Mouse (Mus musculus) lung, adult 2 months (tissue): ENCODE results near the gene Nrcam.

Experiments used
- CTCF ChIP-seq: fragments of 200-500 bp; IDR thresholded peaks from 2 replicates; pipeline ENCODE4 v1.5.1; 2011; ENCODE audit warnings: mild to moderate bottlenecking, low read length, control low read depth; ENCODE audit not compliant: insufficient read depth
- POLR2A ChIP-seq: fragments of 200-500 bp; IDR thresholded peaks from 2 replicates; pipeline ENCODE4 v1.6.1; 2011; ENCODE audit warnings: low read depth, mild to moderate bottlenecking, control low read depth, low read length, borderline replicate concordance; ENCODE audit errors: extremely low read depth

DNA sequence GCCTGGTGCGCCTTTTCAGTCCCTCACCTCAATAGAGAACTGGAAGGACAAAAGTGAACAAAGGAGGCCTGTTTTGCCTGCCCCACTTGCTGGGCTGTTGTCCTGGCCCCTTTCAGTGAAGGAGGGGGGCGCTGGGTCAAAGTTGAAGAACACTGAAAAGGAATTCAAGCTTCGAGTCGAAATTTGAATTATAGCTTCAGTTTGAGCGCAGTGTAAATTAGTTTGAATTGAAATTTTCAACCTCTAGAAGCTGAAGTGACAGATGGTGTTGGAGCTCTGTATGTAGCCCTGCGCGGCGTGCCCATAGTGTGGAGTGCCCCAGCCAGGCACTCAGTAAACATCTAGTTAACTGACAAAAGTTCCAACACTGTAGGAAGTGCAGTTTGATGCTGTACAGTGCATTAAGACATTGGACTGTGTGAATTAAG, 9.5 kb downstream of the Nrcam start:
- TF ChIP-seq CTCF: no peak
- no peak for TF ChIP-seq POLR2A
